Mouse (Mus musculus) adrenal gland, postnatal 10 days (tissue): ENCODE measurements around the gene Aloxe3. TPM values are rescaled to one million over a fixed set of nuclear protein-coding genes. Genes with fewer than 3 reads are reported as not detected.

ENCODE experiments used
- DNase-seq: peaks from one replicate; pipeline ENCODE4 v3.0.0; 2021; ENCODE audit warnings: mixed read lengths
- total RNA-seq, 2 experiments: library from RNA; stranded (reverse); gene quantifications; 2 replicates each; pipeline ENCODE4 v1.2.3; 2021

The Aloxe3 gene
- total RNA-seq, 2 experiments from 2014 or later, result 0.60 to 0.76 TPM

DNA sequence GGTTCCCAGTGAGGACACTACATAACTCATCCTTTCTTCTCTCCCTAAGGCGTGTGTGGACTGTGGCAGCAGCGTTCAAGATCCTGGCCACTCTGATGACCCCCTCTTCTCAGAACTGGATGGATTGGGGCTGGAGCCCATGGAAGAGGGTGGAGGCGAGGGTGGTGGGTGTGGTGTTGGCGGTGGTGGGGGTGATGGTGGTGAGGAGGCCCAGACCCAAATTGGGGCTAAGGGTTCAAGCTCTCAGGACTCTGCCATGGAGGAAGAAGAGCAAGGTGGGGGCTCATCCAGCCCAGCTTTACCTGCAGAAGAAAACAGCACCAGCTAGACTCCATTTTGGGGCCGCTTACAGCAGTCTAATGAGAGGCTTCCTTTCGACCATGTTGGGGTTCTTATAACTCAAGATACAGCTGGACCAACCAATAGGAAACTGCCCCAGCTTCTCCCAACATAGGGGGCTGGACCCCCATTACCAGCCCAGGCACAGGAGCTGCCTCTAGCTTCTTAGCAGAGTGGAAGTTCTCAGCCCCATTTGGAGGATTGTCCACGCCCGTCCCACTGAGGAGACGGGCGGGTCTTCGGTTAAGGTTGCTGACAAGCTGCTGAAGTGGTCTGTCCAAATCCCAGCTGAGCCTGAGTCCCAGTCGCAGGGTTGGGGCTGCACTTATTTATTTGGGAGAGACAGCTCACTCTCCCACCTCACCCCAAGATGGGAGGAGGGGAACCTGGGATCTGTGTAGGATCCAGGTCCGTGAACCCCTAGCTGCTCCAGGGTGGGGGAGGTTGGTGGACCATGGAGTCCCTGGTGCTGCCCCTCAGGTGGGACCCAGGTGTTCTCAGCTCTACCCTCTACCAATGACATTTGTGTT is 16.4 kb upstream of the Aloxe3 start:
- DNase-seq, result no peak

DNA sequence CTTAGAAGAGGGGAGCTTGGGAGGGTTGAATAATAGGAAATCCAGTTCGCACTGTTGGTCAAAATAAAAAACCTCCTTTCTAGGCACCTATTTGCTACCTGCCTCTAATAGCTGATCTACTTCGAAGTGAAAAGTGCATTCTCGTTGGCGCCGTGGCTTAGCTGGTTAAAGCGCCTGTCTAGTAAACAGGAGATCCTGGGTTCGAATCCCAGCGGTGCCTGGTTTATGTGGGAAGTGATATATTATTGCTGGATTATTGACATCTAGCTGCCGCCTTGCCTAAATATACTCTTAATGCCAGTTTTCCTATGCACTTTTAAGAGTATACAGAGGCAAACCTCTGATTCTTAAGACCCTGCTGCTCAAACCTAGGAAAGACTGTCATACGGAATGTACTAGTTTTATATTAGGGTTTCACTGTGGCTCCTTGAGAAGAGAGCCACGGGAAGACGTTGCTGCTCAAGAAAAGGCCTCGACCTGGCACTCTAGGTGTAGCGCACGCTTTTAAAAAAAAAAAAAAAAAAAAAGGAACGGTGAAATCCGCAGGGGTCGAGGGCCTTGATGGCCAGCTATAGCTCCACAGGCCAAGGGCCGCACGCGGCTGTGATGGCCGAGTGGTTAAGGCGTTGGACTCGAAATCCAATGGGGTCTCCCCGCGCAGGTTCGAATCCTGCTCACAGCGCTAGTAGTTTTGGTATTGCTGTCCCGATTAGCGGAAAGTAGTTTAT is 15.2 kb upstream of the Aloxe3 start:
- DNase-seq, result peak; percentile 97

DNA sequence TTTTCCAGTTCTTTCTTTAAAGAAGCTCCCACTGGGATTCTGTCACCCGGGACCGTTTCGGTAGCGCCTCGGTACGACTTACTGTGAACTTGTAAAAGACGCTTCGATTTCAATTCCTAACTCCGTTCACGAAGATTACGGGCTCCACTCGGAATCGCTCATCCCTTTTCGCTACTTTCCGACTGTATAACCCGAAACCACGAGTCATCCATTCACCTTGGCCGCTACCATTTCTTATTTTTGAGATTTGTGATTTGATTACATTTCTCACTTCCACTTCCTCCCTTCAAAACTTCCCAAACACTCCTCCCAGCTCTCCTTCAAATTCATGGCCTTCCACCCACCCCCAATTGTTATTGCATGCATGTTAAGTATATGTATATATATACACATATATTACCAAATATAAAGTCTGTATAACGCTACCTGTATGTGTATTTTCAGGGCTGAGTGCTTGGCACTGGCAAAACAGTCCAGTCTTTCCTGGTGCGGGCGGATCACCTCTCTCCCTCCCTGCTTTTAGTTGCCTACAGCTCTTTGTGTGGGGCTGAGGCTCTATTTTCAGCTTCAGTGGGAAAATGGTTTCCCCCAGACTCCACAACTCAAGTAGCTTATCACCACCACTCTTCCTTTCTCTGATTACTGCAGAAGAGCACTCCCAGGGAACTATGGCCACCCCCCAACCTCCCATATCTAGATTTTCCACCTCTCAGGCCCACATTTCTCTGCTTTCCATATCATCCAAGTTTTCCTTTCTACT is 14.5 kb upstream of the Aloxe3 start:
- DNase-seq, result no peak

DNA sequence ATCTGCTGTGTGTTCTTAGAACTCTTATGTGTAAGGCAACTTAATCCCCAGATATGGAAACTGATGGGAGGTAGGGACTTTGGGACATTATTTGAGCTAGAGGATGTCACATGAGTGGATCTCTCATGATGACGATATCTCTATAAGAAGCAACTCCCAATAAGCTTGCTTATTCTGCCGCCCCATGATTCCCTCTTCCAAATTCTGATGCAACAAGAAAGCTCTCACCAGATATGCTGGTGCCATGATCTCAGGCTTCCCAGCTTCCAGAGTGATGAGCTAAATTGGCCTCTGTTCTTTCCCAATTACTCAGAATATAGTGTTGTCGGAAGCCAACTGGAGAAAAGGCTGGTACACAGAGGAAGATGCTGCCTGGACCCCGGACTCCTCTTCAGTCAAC is 13.8 kb upstream of the Aloxe3 start:
- no peak for DNase-seq

DNA sequence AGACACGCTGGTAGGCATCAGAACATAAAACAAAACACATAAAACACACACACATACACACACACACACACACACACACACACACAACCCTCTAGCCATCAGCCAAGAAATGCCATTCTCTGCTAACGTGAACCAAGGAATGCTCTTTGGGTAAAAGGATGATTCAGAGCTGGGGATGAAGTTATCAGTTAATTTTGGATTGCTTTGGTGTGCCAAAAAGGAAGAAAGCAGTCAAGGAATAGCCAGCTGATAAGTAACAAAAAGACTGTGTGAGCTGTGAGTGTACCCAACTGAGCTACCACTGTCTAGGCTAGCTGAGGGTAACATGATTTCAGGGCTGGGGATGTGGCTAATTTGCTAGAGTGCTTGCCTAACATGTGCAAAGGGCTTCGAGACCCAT is 11.7 kb upstream of the Aloxe3 start:
- DNase-seq, result no peak

DNA sequence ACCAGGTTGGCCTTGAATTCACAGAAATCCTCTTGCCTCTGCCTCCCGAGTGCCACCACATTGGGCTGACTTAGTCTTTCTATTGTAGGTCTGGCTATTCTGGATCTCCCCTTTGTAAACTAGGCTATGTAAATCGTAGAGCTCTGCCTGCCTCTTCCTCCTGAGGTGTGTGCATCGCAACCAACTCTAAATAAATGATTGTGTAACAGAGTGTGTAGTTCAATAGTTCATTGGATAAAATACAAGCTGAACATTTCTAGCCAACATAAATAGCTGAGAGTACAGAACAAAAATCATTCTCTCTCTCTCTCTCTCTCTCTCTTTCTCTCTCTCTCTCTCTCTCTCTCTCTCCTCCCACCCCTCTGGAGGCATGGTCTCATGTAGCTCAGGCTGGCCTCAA is 11.1 kb upstream of the Aloxe3 start:
- DNase-seq, result no peak

DNA sequence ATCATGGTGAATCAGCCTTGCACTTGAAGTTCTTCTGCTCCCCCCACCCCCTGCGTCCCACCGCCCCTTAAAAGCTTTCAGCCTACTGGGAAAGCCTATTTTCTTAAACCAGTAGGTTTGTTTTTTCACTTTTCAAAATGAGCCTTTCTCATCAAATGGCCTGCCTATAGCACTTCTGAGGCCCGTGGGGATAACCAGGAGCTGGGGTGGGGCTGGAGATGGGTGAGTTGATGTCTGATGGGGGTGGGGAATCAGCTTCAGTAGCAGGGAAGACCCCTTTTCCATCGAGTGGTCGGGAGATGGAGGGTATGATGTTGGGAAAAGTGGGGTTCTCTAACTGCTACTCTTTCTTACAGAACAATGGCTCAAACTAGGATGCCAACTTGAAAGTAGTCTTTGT is 8.9 kb upstream of the Aloxe3 start:
- no peak for DNase-seq

DNA sequence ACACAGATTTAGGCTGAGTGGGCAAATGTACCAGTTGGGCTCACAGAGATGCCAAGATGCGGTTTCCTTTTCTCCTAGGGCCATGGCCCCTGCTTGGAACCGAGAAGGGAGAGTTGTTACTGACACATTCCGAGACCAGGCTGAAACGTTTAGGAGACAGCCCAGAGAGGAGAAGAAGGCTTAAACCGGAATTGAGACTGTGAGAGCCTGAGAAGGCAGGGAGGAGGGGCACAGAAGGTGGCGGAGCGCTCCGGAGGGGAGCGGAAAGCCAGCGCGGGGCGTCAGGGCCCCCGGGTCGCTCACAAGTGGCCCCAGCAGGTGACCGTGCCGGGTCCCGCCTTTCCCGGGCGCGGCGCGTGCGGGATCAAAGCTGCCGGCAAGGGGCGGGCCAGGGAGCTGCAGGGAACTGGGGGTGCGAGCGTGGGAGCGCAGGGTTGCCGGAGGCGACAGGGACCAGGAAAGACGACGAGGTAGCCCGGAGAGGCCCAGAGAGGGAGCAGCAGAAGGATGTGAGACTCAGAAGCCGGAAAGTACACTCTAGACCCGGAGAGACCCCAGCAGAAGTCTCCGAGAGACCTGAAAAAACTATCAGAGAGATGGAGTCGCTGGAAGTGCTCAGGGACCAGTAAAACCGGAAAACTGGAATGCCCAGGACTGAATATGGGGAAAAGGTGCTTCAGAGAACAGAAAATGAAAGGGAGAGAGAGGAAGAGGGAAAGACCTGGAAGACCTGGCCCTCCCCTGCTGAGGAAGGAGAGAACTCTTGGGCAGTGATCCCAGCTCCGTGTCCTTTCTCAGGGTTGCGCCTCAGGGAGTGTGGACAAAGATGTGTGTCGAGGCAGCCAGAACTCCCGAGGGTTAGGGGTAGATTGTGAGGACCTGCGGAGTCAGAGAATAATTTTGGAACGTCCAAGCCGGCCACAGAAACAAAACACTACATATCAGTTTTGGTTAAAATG is 7.7 kb upstream of the Aloxe3 start:
- peak; percentile 74 for DNase-seq

DNA sequence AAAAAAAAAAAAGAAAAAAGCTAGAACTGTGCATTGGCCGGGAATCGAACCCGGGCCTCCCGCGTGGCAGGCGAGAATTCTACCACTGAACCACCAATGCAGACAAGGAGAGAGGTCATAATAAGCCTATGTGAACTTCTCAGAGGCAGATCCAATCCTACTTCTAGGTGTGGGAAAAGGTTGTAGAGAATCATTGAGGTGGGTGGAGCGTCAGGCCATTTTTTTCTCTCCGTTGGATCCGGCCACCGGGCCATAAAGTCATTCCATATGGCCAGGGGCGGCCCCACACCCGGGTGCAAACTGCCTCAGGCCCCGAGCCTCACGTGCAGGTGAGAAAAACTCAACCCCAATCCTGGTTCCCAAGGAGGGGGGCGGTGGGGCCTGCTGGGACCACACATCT is 6.9 kb upstream of the Aloxe3 start:
- DNase-seq, result peak; percentile 93

DNA sequence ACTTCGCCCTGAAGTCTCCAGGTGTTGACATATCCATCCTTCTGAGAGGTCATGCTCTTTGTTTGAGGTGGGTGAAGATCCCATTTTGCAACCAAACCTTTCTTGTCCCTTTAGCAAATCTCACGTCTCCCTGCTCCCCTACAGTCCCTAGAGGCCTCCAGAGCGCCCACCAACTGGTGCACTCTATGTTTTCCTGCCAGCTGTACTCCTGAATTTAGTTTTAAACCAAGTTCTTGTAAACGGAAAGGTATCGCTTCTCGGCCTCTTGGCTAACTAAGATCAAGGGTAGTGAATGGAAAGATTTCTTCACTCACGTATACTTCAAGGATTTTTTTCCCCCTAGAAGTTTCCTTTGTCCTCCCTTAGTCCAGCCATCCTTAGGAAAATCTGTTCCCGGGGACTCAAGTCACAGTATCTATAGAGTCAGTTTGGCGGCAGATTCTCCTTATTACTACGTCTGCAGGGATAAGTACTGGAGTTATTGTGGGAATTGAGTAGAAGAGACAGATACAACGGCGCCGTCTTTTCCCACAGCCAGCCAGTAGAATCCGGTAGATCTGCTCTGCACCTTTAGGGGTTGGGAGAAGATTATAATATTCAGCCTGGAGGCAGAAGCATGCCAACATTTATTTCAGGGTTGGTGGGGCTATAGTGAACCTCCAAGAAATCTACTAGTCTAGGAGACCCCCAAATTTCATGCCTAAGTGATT is 6.1 kb upstream of the Aloxe3 start:
- no peak for DNase-seq

DNA sequence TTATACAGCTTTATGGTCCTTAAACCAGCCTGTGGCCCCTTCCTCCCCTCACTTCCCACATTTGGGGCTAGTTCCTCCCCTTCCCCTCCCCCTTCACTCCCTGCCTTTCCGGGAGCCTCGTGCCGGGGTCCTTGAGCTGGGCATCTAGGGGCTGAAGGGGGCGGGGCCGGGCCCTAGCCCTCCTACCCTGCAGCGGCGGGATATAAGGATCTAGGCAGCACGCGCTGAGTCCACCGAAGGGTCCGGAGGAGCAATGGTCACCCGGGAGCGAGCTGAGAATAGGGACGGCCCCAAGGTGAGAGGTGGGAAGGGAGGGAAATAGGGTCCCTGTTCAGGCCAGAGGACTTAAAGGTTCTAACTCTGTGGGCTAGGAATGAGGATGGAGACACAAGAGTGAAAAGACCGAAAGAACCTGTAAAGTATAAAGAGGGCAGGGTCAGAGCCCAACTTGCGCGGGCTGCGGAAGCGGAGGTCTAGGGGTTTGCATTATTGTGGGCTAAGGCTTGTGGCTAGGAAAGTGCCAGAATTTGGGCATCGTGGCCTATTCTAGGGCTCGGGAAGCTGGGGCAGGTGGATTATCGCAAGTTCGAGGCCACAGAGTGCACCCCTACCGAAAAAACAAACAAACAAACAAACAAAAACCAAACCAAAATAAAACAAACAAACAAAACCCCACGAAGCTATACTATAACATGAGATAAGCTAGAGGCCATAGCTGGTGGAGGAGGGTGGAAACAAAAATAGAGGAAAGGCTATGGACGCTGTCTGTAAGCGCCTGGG is 5.3 kb upstream of the Aloxe3 start, which contains the start of gene Hes7:
Hes7 (plus strand) TSS at position 184 of the 780 bp plus-strand sequence.
- peak; percentile 33 for DNase-seq

DNA sequence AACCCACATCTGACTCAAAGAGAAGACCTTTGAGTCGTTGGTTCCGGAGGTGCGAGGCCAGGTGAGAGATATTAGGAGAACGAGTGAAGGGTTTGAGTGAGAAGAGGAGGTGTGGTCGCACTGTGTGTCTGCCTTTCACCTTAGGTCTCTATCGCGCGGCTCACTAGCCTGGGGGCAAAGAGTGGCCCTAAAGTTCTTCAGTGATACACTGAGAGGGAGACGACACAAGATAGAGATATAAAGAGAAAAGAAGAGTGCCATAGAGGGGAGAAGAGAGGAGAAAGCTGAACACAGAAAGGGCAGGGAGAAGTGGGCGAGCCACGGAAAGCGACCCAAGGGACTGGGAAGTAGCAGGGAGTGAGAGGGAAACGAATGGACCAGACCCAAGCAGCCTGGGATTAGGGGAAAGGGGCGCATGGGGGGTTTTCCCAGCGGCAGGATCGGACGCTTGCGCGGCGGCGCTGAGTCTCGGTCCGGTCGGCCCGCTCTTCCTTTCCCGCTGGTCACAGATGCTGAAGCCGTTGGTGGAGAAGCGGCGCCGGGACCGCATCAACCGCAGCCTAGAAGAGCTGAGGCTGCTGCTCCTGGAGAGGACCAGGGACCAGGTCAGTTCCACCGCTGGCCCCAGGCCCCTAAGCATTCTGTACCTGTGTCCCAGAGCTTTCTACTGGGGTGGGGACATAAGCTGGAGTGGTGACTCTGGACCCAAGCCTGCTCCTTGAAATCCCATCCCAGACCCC is 4.5 kb upstream of the Aloxe3 start:
- peak; percentile 61 for DNase-seq

DNA sequence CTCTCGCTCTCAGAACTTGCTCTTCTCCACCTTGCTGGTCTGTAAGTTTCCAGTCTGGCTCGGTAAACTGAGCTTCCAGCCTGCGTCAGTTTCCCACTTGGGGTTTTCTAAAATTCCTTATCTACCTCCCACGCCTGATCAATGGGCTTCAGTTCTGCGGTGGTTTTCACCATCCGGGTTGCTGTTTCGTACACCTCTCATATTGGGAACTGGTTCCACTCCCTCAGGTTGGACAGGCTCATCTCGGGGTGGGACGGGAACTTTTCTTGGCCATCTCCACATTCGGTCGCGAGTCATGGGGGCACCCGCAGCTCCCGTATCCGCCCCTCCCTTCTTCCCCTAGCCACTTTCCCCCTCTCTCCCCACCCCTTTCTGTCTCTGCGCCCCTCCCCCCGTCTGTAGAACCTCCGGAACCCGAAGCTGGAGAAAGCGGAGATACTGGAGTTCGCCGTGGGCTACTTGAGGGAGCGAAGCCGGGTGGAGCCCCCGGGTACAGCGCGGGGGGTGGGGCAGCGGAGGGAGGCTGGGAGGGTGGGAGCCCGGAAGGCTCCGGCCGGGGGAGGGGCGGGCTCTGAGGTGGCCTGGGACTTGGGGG is 3.9 kb upstream of the Aloxe3 start:
- DNase-seq, result no peak

DNA sequence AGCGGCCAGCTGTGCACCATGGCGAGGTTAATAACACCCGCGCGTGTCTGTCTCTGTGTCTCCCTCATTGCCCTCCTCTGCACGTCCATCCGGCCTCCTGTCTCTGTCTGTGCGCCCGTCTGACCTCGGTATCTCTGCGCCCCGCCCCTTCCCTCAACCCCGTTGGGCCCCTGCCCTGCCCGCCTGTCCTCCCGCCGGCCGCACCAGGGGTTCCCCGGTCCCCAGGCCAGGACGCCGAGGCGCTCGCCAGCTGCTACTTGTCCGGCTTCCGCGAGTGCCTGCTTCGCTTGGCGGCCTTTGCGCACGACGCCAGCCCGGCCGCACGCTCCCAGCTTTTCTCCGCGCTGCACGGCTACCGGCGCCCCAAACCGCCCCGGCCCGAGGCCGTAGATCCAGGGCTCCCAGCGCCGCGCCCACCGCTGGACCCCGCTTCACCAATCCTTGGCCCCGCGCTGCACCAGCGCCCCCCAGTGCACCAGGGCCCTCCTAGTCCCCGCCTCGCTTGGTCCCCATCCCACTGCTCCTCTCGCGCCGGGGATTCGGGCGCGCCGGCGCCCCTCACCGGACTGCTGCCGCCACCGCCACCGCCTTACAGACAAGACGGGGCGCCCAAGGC is 3.3 kb upstream of the Aloxe3 start, which contains the start of gene 9130213A22Rik:
9130213A22Rik (minus strand) TSS at position 254 of the 616 bp plus-strand sequence.
- peak; percentile 92 for DNase-seq

DNA sequence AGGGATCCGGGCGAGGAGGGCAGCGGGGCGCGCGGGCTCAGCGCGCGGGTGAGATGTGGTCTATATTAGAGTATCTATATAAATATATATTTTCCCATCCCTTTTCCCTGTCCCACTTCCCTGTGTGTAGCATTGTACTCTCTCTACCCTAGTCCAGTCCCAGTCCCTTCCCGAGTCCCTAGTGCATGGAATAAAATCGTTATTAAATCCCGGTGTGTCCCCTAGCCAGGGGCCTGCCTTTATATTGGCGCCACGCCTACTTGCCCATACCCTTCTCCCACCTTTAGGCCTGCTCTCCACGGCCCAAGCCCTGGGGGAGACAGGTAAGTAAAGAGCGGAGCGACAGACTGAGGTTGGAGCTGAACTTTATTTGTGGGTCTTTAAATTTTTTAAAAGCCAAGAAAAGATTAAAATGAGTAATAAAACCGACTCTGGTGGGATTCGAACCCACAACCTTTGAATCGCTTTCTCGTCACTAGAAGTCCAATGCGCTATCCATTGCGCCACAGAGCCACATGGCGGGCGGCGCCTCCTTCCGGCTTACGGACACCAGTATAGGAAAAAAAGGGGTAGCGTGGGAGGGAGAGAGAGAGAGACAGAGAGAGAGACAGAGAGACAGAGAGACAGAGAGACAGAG is 2.5 kb upstream of the Aloxe3 start:
- DNase-seq, result peak; percentile 93

DNA sequence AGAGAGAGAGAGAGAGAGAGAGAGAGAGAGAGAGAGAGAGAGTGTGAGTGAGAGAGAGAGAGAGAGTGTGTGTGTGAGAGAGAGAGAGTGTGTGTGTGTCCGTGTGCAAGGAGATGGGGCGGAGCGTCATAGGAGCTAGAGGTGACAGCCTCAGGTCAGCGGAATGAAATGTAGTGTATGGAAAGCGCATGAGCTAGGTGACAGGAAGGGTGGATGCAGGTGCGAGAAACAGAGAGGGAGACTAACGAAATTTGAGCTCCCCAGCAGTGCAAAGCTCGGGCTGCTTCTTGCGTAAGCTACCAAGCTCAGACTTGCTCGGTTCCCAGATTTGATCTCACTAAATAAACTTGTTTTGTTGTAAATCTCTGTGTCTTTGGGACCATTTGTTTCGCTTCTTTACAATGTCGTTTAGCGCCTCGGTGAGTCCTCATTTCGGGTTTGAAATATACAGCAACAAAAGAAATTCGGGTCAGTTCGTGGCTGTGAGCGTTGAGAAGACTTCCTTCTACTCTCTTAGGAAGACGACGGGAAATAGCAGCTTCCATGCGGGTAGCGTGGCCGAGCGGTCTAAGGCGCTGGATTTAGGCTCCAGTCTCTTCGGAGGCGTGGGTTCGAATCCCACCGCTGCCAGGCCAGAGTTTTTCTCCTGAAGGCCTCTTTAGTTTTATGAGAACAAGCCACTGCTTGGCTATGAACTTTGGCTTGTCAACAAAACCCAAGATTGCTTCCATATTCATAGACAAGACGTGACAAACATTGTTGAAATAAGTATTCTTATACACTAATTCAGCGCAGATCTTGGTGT is 1.8 kb upstream of the Aloxe3 start:
- DNase-seq, result peak; percentile 92

DNA sequence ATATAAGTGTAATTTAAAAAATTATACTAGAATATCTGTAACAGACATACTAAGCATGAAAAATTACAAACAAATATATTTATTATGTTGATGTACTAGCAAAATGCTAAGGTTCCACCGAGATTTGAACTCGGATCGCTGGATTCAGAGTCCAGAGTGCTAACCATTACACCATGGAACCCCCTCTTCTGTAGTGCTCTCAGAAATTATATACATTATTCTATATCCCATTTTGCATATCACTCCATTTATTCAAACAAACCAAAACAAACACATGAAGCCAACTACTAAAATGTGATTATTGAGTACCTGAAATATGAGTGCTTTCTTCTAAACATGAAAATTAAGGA is 1.2 kb upstream of the Aloxe3 start:
- DNase-seq, result peak; percentile 80
